Mouse (Mus musculus) gonadal fat pad, adult 2 months (tissue): ENCODE results near the gene Mef2b. TPM values are rescaled to one million over a fixed set of nuclear protein-coding genes. Genes with fewer than 3 reads are reported as not detected.

Experiments
- DNase-seq: peaks from one replicate; pipeline ENCODE4 v3.0.0-alpha.2; 2012; ENCODE audit warnings: low read depth
- polyA plus RNA-seq: library from polyadenylated mRNA; depleted of rRNA; stranded (reverse); fragments of >200 nt; gene quantifications from 2 replicates; pipeline ENCODE4 v1.2.3, GENCODE M21; 2012

The Mef2b gene
- polyA plus RNA-seq, 1 experiment: 0.08 TPM

GRCm38 (mm10) chr8:70134086-70134485 lies 5.4 kb upstream of the Mef2b start:
- DNase-seq: no peak

- DNase-seq: no peak
Measured at GRCm38 (mm10) chr8:70134931-70135330, 4.6 kb upstream of the Mef2b start.

GRCm38 (mm10) chr8:70136591-70136990 lies 2.9 kb upstream of the Mef2b start:
- DNase-seq: no peak

GRCm38 (mm10) chr8:70137890-70138289 lies 1.6 kb upstream of the Mef2b start:
- no peak for DNase-seq

GRCm38 (mm10) chr8:70139981-70140380 lies 470 bp downstream of the Mef2b start:
- DNase-seq: no peak

- no peak for DNase-seq
Measured at GRCm38 (mm10) chr8:70147678-70148607, 8.4 kb downstream of the Mef2b start.

- DNase-seq: no peak
Measured at GRCm38 (mm10) chr8:70150158-70150557, 10.6 kb downstream of the Mef2b start.

GRCm38 (mm10) chr8:70152537-70153257 lies 13.2 kb downstream of the Mef2b start:
- DNase-seq: no peak

GRCm38 (mm10) chr8:70157240-70157800 lies 17.8 kb downstream of the Mef2b start:
- DNase-seq: no peak

GRCm38 (mm10) chr8:70158069-70158853 lies 18.8 kb downstream of the Mef2b start:
- DNase-seq: no peak

GRCm38 (mm10) chr8:70159211-70159610 lies 19.7 kb downstream of the Mef2b start:
- no peak for DNase-seq

GRCm38 (mm10) chr8:70160015-70160414 lies 20.5 kb downstream of the Mef2b start:
- no peak for DNase-seq

GRCm38 (mm10) chr8:70163316-70163715 lies 23.8 kb downstream of the Mef2b start:
- no peak for DNase-seq

GRCm38 (mm10) chr8:70166504-70167110 lies 27.1 kb downstream of the Mef2b start:
- DNase-seq: no peak

- DNase-seq: no peak
Measured at GRCm38 (mm10) chr8:70170116-70170515, 30.6 kb downstream of the Mef2b start.

- DNase-seq: no peak
Measured at GRCm38 (mm10) chr8:70170748-70171147, 31.2 kb downstream of the Mef2b start.

- DNase-seq: no peak
Measured at GRCm38 (mm10) chr8:70171240-70171639, 31.7 kb downstream of the Mef2b start.

- DNase-seq: peak; percentile 76
Measured at GRCm38 (mm10) chr8:70172043-70172681, 32.7 kb downstream of the Mef2b start, which contains the start of gene Tmem161a. Tmem161a (plus strand) TSS chr8:70172356.

- no peak for DNase-seq
Measured at GRCm38 (mm10) chr8:70173320-70173719, 33.8 kb downstream of the Mef2b start.

- no peak for DNase-seq
Measured at GRCm38 (mm10) chr8:70174079-70174478, 34.6 kb downstream of the Mef2b start.

GRCm38 (mm10) chr8:70178231-70178630 lies 38.7 kb downstream of the Mef2b start:
- DNase-seq: no peak
